Mouse (Mus musculus): ENCODE results near the gene Hmga1.
A peak's percentile ranks its signal among the peaks of the same experiment; 100 is the strongest.

Hmga1 gene

GRCm38 (mm10) chr17:27532095-27532494, 24.2 kb upstream of the Hmga1 start:
- DNase-seq, result no peak

GRCm38 (mm10) chr17:27533354-27533753, 22.9 kb upstream of the Hmga1 start:
- DNase-seq, result no peak

- DNase-seq, result peak; percentile 91
These were observed 21.6 kb upstream of the Hmga1 start for GRCm38 (mm10) chr17:27534718-27535117.

- no peak for DNase-seq
These were observed 15.0 kb upstream of the Hmga1 start for GRCm38 (mm10) chr17:27541261-27541660.

GRCm38 (mm10) chr17:27541984-27542383, 14.3 kb upstream of the Hmga1 start:
- DNase-seq, result no peak

- DNase-seq, result no peak
These were observed 11.7 kb upstream of the Hmga1 start for GRCm38 (mm10) chr17:27544551-27544950.

GRCm38 (mm10) chr17:27545991-27546390, 10.3 kb upstream of the Hmga1 start:
- no peak for DNase-seq

- no peak for DNase-seq
These were observed 9.7 kb upstream of the Hmga1 start for GRCm38 (mm10) chr17:27546574-27547085.

GRCm38 (mm10) chr17:27547253-27547868, 8.9 kb upstream of the Hmga1 start:
- DNase-seq, result peak; percentile 20

GRCm38 (mm10) chr17:27549234-27549633, 7.1 kb upstream of the Hmga1 start:
- no peak for DNase-seq

GRCm38 (mm10) chr17:27551393-27551940, 4.8 kb upstream of the Hmga1 start:
- DNase-seq, result no peak

- DNase-seq, result peak; percentile 15
These were observed 3.8 kb upstream of the Hmga1 start for GRCm38 (mm10) chr17:27552215-27553201.

- DNase-seq, result peak; percentile 14
These were observed 2.0 kb upstream of the Hmga1 start for GRCm38 (mm10) chr17:27554062-27554960.

GRCm38 (mm10) chr17:27555075-27555511, 1.2 kb upstream of the Hmga1 start:
- DNase-seq, result peak; percentile 28

- DNase-seq, result peak; percentile 66
These were observed 655 bp upstream of the Hmga1 start for GRCm38 (mm10) chr17:27555512-27556172.

- DNase-seq, result peak; percentile 32
These were observed 1.1 kb downstream of the Hmga1 start for GRCm38 (mm10) chr17:27557181-27557926.

- DNase-seq, result no peak
These were observed 1.8 kb downstream of the Hmga1 start for GRCm38 (mm10) chr17:27557927-27558661.

- no peak for DNase-seq
These were observed 2.5 kb downstream of the Hmga1 start for GRCm38 (mm10) chr17:27558845-27559244.

- DNase-seq, result no peak
These were observed 3.3 kb downstream of the Hmga1 start for GRCm38 (mm10) chr17:27559596-27559995.

- DNase-seq, result no peak
These were observed 4.7 kb downstream of the Hmga1 start for GRCm38 (mm10) chr17:27560926-27561480.
